Mouse (Mus musculus) neural tube, embryonic 12.5 days (tissue): ENCODE measurements around the gene Fgf15. TPM values are rescaled to one million over a fixed set of nuclear protein-coding genes. Genes with fewer than 3 reads are reported as not detected.
"Not testable (repeated sequence)": the region's sequence is repeated elsewhere in the genome, so short reads cannot be mapped to it uniquely, and the experiment has no call there.

Source experiments
- ATAC-seq: fragments of 200-750 bp; cut with Nextera tagmentation; 2 replicates; pipeline ENCODE4 v1.8.0; 2017; ENCODE audit warnings: low read depth, mild to moderate bottlenecking, moderate TSS enrichment, moderate library complexity; ENCODE audit not compliant: low FRiP score
- H3K27ac ChIP-seq: fragments of 300-500 bp; sonication (generic); 2 replicates; pipeline ENCODE4 v1.5.1; 2016
- H3K27me3 ChIP-seq: fragments of 300-500 bp; sonication (generic); replicated peaks from 2 replicates; pipeline ENCODE4 v1.6.1; 2016; ENCODE audit warnings: mild to moderate bottlenecking
- H3K36me3 ChIP-seq: fragments of 300-500 bp; sonication (generic); 2 replicates; pipeline ENCODE4 v1.6.1; 2016; ENCODE audit warnings: mild to moderate bottlenecking
- H3K4me1 ChIP-seq: fragments of 300-500 bp; sonication (generic); 2 replicates; pipeline ENCODE4 v1.6.1; 2016
- H3K4me2 ChIP-seq: fragments of 300-500 bp; sonication (generic); replicated peaks from 2 replicates; pipeline ENCODE4 v1.6.1; 2016; ENCODE audit warnings: mild to moderate bottlenecking
- H3K4me3 ChIP-seq: fragments of 300-500 bp; sonication (generic); 2 replicates; pipeline ENCODE4 v1.5.1; 2016
- H3K9ac ChIP-seq: fragments of 300-500 bp; sonication (generic); 2 replicates; pipeline ENCODE4 v1.6.1; 2016; ENCODE audit warnings: mild to moderate bottlenecking
- H3K9me3 ChIP-seq: fragments of 300-500 bp; sonication (generic); 2 replicates; pipeline ENCODE4 v1.6.1; 2016; ENCODE audit warnings: mild to moderate bottlenecking
- WGBS: fragments of 180-500 bp; shearing (Covaris S2); methylation state at CpG from one replicate; pipeline ENCODE4 v1.1.7; 2016; 5-methylcytosine and 5-hydroxymethylcytosine counted together
- polyA plus RNA-seq: library from polyadenylated mRNA; unstranded; fragments of >200 nt; fragmentation: Nextera tagmentation; extraction: Ambion mirVana; gene quantifications from 2 replicates; pipeline ENCODE4 v1.2.1, GENCODE M21; 2016

The Fgf15 gene
- polyA plus RNA-seq, 1 experiment from 2014 or later, result 59.1 TPM

DNA sequence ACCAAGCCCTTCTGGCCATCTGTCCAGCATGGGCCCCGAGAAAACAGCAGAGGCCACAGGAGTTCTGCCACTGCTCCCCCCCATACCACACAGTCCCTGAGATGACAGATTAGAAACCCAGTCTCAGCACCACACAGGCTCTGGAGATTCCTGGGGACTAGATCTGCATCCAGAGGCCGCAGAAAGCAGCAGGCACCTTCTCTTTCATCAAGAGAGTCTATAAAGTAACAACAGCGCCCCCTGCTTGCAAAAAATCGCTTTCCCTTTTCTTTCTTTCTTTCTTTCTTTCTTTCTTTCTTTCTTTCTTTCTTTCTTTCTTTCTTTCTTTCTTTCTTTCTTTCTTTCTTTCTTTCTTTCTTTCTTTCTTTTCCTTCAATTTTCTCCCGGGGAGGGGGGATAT lies 2.1 kb upstream of the Fgf15 start:
- peak overlapping the region; percentile 81; the same call in 1 of the 2 replicates for H3K4me2 ChIP-seq

DNA sequence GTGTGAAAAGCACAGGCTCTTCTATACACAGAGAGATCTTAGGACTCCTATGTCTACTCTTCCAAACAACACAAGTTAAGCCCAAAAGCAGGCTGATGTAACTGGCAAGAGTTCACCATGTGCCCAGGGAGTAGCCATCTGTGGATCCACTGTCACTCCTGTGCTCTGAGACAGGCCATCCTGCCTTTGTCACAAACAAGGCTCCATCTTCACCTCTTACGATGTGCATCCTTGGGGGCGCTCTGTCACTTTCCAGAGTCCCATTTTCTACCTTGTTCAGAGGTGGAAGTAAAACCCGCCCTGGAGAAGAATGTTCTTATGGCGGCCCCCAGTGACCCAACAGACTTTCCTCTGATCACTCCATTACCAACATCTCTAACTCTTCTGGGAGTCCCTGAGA lies 1.6 kb upstream of the Fgf15 start:
- Histone ChIP-seq H3K4me2 (peak overlapping the region; percentile 81), H3K9me3 (no peaks in the 10 kb centered on the region), H3K36me3 (no peaks in the 10 kb centered on the region), H3K9ac (no peak overlapping the region), H3K27me3 (peaks cover 32% of the 10 kb centered on the region), H3K4me3 (0 out of 2 replicates have a peak overlapping the region, but pooled peaks have one; percentile 49), H3K4me1 (peaks cover 41% of the 10 kb centered on the region), H3K27ac (no peak overlapping the region)
- peak; percentile 9; the same call in 1 of the 2 replicates for ATAC-seq
- 3% methylated on average over 4 of the region's 4 CpGs for WGBS

More for the DNA sequence above, 2.1 kb upstream of the Fgf15 start:
- no peaks in the 10 kb centered on the region for H3K36me3 ChIP-seq
- H3K4me3 ChIP-seq, result no peak overlapping the region
- no peak overlapping the region for H3K27ac ChIP-seq
- ATAC-seq, result no peak
- H3K9me3 ChIP-seq, result no peaks in the 10 kb centered on the region
- WGBS, result 3% methylated on average over 5 of the region's 5 CpGs
- H3K27me3 ChIP-seq, result peaks cover 32% of the 10 kb centered on the region
- no peak overlapping the region for H3K9ac ChIP-seq
- H3K4me1 ChIP-seq, result peaks cover 40% of the 10 kb centered on the region

GRCm38 (mm10) chr7:144895305-144896111 lies 823 bp upstream of the Fgf15 start:
- 0% methylated on average over 37 of the region's 37 CpGs for WGBS
- H3K4me1 ChIP-seq, result peaks cover 41% of the 10 kb centered on the region
- peak overlapping the region; percentile 49 for H3K4me3 ChIP-seq
- peaks cover 32% of the 10 kb centered on the region for H3K27me3 ChIP-seq
- no peak overlapping the region; the same call in 1 of the 2 replicates for H3K27ac ChIP-seq
- peak; percentile 84 for ATAC-seq
- H3K9me3 ChIP-seq, result no peaks in the 10 kb centered on the region
- H3K36me3 ChIP-seq, result no peaks in the 10 kb centered on the region
- H3K9ac ChIP-seq, result peak overlapping the region; percentile 59
- peak overlapping the region; percentile 81 for H3K4me2 ChIP-seq

GRCm38 (mm10) chr7:144898506-144898905 lies 2.2 kb downstream of the Fgf15 start:
- Histone ChIP-seq H3K4me3 (peak overlapping the region; percentile 49; the same call in 1 of the 2 replicates), H3K4me1 (peaks cover 41% of the 10 kb centered on the region), H3K27me3 (peaks cover 32% of the 10 kb centered on the region), H3K9ac (no peak overlapping the region), H3K36me3 (no peaks in the 10 kb centered on the region), H3K27ac (no peak overlapping the region), H3K4me2 (peak overlapping the region; percentile 81), H3K9me3 (no peaks in the 10 kb centered on the region)
- WGBS, result 38% methylated on average over 6 of the region's 6 CpGs
- no peak for ATAC-seq

GRCm38 (mm10) chr7:144905514-144905913 lies 9.2 kb downstream of the Fgf15 start:
- not testable (repeated sequence) for H3K9me3 ChIP-seq, H3K4me1 ChIP-seq, ATAC-seq, H3K36me3 ChIP-seq, H3K4me2 ChIP-seq, H3K27me3 ChIP-seq, H3K9ac ChIP-seq, H3K27ac ChIP-seq, H3K4me3 ChIP-seq
- 89% methylated on average over 3 of the region's 3 CpGs for WGBS

- Histone ChIP-seq H3K27ac (no peak overlapping the region), H3K9ac (no peak overlapping the region), H3K4me3 (no peak overlapping the region), H3K9me3 (no peaks in the 10 kb centered on the region), H3K4me1 (peaks cover 4% of the 10 kb centered on the region; the same call in 1 of the 2 replicates), H3K4me2 (peak overlapping the region; percentile 48), H3K27me3 (no peaks in the 10 kb centered on the region; the same call in 1 of the 2 replicates), H3K36me3 (no peaks in the 10 kb centered on the region)
- WGBS, result 11% methylated on average over 28 of the region's 28 CpGs
- ATAC-seq, result peak; percentile 33; the same call in 1 of the 2 replicates
Measured at GRCm38 (mm10) chr7:144906708-144907397, 10.5 kb downstream of the Fgf15 start.

DNA sequence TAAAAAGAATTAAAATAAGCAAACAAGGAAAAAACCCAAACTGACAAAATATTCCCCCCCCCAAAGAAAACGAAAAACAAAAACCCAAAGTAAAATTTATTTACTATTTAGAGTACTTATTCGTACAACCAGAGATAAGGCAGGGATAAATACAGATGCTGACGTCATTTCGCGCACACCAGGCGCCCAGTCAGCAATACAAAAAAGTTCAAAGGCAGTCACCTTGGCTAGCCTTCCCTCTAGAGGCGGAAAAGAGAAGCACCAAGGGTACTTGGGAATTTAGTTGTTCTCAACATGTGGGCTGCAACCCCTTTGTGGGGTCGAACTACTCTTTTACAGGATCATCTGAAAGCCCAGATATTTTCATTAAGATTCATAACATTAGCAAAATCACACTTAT lies 11.5 kb downstream of the Fgf15 start:
- no peaks in the 10 kb centered on the region for H3K36me3 ChIP-seq
- H3K9me3 ChIP-seq, result no peaks in the 10 kb centered on the region
- H3K27ac ChIP-seq, result no peak overlapping the region

DNA sequence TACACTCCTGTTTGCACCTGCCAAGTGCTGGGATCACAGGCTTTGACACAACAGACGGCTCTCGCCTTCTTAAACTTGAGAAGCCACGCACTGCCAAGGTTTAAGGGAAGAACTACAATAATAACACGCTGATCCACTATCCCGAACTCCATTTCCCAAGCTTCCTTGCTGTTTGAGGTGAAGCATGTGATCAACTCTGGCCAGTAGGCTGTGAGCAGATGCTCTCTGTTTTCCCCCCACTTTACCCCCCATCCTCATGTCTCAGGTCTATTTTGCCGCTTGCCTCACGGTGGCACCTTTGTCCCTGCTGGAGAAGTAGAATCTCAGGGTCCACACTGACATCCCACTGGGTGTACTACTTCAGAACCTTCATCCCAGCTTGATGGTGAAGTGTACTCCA lies 12.4 kb downstream of the Fgf15 start:
- Histone ChIP-seq H3K4me1 (peaks cover 4% of the 10 kb centered on the region; the same call in 1 of the 2 replicates), H3K4me3 (no peak overlapping the region), H3K9ac (no peak overlapping the region), H3K27ac (no peak overlapping the region), H3K27me3 (no peaks in the 10 kb centered on the region; the same call in 1 of the 2 replicates), H3K9me3 (no peaks in the 10 kb centered on the region), H3K4me2 (no peak overlapping the region), H3K36me3 (no peaks in the 10 kb centered on the region)
- 38% methylated on average over 7 of the region's 7 CpGs for WGBS
- ATAC-seq, result no peak; the same call in 1 of the 2 replicates

More for the DNA sequence above, 11.5 kb downstream of the Fgf15 start:
- ATAC-seq, result no peak
- Histone ChIP-seq H3K4me2 (no peak overlapping the region), H3K4me1 (peaks cover 4% of the 10 kb centered on the region; the same call in 1 of the 2 replicates), H3K27me3 (no peaks in the 10 kb centered on the region; the same call in 1 of the 2 replicates), H3K9ac (no peak overlapping the region), H3K4me3 (no peak overlapping the region)
- 14% methylated on average over 8 of the region's 8 CpGs for WGBS

DNA sequence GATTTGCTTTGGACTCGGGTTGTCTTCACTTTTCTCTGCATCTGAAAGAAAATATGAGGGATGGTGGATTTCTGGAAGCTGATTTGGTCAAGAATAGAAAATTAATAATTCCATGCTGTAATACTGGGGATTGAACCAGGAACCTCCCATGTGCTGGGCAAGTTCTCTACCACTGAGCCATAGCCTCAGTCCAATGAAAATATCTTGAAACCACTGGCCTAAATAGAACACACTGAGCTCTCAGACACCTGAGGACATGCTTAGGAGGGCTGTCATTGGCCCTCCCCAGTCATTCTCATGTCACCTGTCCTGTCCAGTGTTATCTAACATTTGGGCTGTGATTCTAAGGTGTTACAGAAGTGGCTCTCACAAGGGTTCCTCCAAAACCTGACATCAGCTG lies 14.8 kb downstream of the Fgf15 start:
- H3K27me3 ChIP-seq, result no peaks in the 10 kb centered on the region; the same call in 1 of the 2 replicates

DNA sequence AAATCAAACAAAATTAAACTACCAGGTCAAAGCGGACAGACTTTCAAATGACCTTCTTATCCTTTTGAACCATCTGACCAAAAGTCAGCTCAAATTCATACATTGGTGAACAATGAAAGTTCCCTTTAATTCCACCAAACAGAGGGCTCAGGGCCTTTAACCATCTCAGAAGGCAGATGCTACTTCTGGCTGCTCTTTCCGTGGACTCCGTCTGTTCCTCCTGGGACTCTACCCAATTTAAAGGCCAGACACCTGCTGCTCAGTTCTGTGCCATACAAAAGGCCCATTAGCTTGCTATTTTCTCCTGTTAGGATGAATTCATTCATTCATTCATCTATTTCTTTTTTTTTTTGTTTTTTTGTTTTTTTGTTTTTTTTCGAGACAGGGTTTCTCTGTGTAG lies 16.6 kb downstream of the Fgf15 start:
- Histone ChIP-seq H3K27ac (no peak overlapping the region), H3K36me3 (peaks cover 8% of the 10 kb centered on the region), H3K4me1 (peaks cover 10% of the 10 kb centered on the region), H3K9me3 (no peaks in the 10 kb centered on the region), H3K4me3 (no peak overlapping the region), H3K27me3 (no peaks in the 10 kb centered on the region; the same call in 1 of the 2 replicates), H3K4me2 (no peak overlapping the region), H3K9ac (no peak overlapping the region)
- ATAC-seq, result no peak
- 59% methylated on average over 4 of the region's 4 CpGs for WGBS

More for the DNA sequence above, 14.8 kb downstream of the Fgf15 start:
- WGBS, result 84% methylated on average over 1 of the region's 1 CpGs
- H3K4me1 ChIP-seq, result peaks cover 13% of the 10 kb centered on the region
- no peak overlapping the region for H3K27ac ChIP-seq
- H3K4me2 ChIP-seq, result no peak overlapping the region
- ATAC-seq, result no peak
- H3K9ac ChIP-seq, result no peak overlapping the region
- H3K36me3 ChIP-seq, result no peaks in the 10 kb centered on the region
- no peaks in the 10 kb centered on the region for H3K9me3 ChIP-seq
- no peak overlapping the region for H3K4me3 ChIP-seq

- Histone ChIP-seq H3K4me3 (peak overlapping the region; percentile 79), H3K27me3 (no peaks in the 10 kb centered on the region; the same call in 1 of the 2 replicates), H3K36me3 (peaks cover 21% of the 10 kb centered on the region), H3K4me2 (peak overlapping the region; percentile 95), H3K9ac (peak overlapping the region; percentile 78; the same call in 1 of the 2 replicates), H3K4me1 (peaks cover 10% of the 10 kb centered on the region), H3K9me3 (no peaks in the 10 kb centered on the region), H3K27ac (no peak overlapping the region)
- ATAC-seq, result peak; percentile 90
- WGBS, result 9% methylated on average over 17 of the region's 17 CpGs
Measured at GRCm38 (mm10) chr7:144914296-144914947, 18.1 kb downstream of the Fgf15 start.
